Mouse (Mus musculus) forebrain, embryonic 12.5 days (tissue): ENCODE measurements around the gene Gnb1l. TPM values are rescaled to one million over a fixed set of nuclear protein-coding genes. Genes with fewer than 3 reads are reported as not detected.

ENCODE experiments used
- ATAC-seq: fragments of 200-750 bp; cut with Nextera tagmentation; 2 replicates; pipeline ENCODE4 v1.8.0; 2017; ENCODE audit warnings: moderate TSS enrichment; ENCODE audit not compliant: low FRiP score
- H3K27ac ChIP-seq: fragments of 300-500 bp; sonication (generic); 2 replicates; pipeline ENCODE4 v1.5.1; 2016; ENCODE audit warnings: mild to moderate bottlenecking
- H3K27me3 ChIP-seq: fragments of 300-500 bp; sonication (generic); 2 replicates; pipeline ENCODE4 v1.6.1; 2016; ENCODE audit warnings: mild to moderate bottlenecking
- H3K36me3 ChIP-seq: fragments of 300-500 bp; sonication (generic); replicated peaks from 2 replicates; pipeline ENCODE4 v1.6.1; 2016; ENCODE audit warnings: mild to moderate bottlenecking
- H3K4me1 ChIP-seq: fragments of 300-500 bp; sonication (generic); 2 replicates; pipeline ENCODE4 v1.6.1; 2016
- H3K4me2 ChIP-seq: fragments of 300-500 bp; sonication (generic); 2 replicates; pipeline ENCODE4 v1.6.1; 2016; ENCODE audit warnings: mild to moderate bottlenecking, moderate library complexity
- H3K4me3 ChIP-seq: fragments of 300-500 bp; sonication (generic); replicated peaks from 2 replicates; pipeline ENCODE4 v1.5.1; 2016; ENCODE audit warnings: mild to moderate bottlenecking
- H3K9ac ChIP-seq: fragments of 300-500 bp; sonication (generic); 2 replicates; pipeline ENCODE4 v1.6.1; 2016; ENCODE audit warnings: mild to moderate bottlenecking
- H3K9me3 ChIP-seq: fragments of 300-500 bp; sonication (generic); 2 replicates; pipeline ENCODE4 v1.6.1; 2016
- WGBS: fragments of 180-500 bp; shearing (Covaris S2); methylation state at CpG from one replicate; pipeline ENCODE4 v1.1.7; 2016; 5-methylcytosine and 5-hydroxymethylcytosine counted together
- polyA plus RNA-seq: library from polyadenylated mRNA; unstranded; fragments of >200 nt; fragmentation: Nextera tagmentation; extraction: Ambion mirVana; gene quantifications from 2 replicates; pipeline ENCODE4 v1.2.1, GENCODE M21; 2016

Gnb1l gene
- polyA plus RNA-seq, 1 experiment from 2014 or later = 14.7 TPM

GRCm38 (mm10) chr16:18556461-18556860 is 57.9 kb downstream of the Gnb1l start:
- Histone ChIP-seq H3K4me2 (no peak overlapping the region), H3K4me3 (no peak overlapping the region), H3K9me3 (no peaks in the 10 kb centered on the region), H3K4me1 (0 out of 2 replicates have a peak, but pooled peaks cover 4% of the 10 kb centered on the region), H3K27me3 (no peaks in the 10 kb centered on the region), H3K9ac (no peak overlapping the region), H3K36me3 (no peaks in the 10 kb centered on the region), H3K27ac (no peak overlapping the region)
- ATAC-seq = no peak
- 87% methylated on average over 3 of the region's 3 CpGs for WGBS

GRCm38 (mm10) chr16:18564472-18564871 is 66.0 kb downstream of the Gnb1l start:
- H3K27ac ChIP-seq = no peak overlapping the region
- no peaks in the 10 kb centered on the region for H3K4me1 ChIP-seq
- no peaks in the 10 kb centered on the region for H3K27me3 ChIP-seq
- no peak overlapping the region for H3K4me2 ChIP-seq
- no peak for ATAC-seq
- H3K9ac ChIP-seq = no peak overlapping the region
- no peaks in the 10 kb centered on the region for H3K9me3 ChIP-seq
- WGBS = 85% methylated on average over 2 of the region's 2 CpGs
- H3K36me3 ChIP-seq = no peaks in the 10 kb centered on the region
- H3K4me3 ChIP-seq = no peak overlapping the region

DNA sequence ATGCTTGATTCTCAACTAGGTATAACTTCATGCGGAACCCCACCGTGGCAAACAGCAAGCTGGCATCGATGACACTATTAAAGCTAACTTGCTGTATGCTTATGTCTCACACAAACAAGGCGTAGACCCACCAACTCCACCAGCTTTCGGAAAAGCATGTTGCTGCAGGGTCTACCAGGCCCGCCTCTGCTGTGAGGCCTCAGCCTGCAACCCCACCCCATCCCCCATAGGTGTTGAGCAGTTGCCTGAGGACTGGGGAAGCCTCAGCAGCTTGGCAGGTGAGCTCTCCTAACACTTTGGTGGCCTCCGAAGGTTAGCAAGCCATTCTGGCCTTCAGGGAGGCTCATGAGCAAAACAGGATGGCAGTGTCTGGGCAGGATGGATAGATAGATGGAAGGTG is 70.1 kb downstream of the Gnb1l start:
- Histone ChIP-seq H3K4me3 (no peak overlapping the region), H3K27me3 (no peaks in the 10 kb centered on the region), H3K9me3 (no peaks in the 10 kb centered on the region), H3K27ac (no peak overlapping the region), H3K4me1 (no peaks in the 10 kb centered on the region), H3K4me2 (no peak overlapping the region), H3K9ac (no peak overlapping the region), H3K36me3 (no peaks in the 10 kb centered on the region)
- ATAC-seq = no peak
- WGBS = 73% methylated on average over 7 of the region's 7 CpGs

DNA sequence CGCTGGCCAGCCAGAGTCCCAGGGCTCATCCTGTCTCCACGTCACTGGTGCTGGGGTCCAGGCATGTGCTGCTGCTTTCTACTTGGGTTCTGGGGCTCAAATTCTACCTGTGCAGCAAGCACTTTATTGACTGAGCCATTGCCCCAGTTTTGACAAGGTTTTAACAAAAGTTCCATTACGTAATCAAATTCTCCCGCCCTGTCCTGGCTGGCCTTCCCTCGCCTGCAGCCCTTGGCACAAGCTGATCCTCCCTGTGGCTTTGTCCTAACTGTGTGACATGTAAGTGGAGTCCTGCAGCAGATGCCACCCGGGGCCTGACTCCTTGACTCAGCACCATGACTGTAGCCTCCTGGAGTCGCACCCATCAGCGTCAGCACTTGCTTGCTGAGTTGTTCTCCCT is 75.7 kb downstream of the Gnb1l start:
- no peak overlapping the region for H3K4me3 ChIP-seq
- 77% methylated on average over 8 of the region's 8 CpGs for WGBS
- H3K9ac ChIP-seq = no peak overlapping the region
- H3K4me1 ChIP-seq = no peaks in the 10 kb centered on the region
- no peak overlapping the region for H3K4me2 ChIP-seq
- H3K27me3 ChIP-seq = peaks cover 25% of the 10 kb centered on the region
- no peaks in the 10 kb centered on the region for H3K36me3 ChIP-seq
- no peaks in the 10 kb centered on the region for H3K9me3 ChIP-seq
- H3K27ac ChIP-seq = no peak overlapping the region
- ATAC-seq = no peak

- H3K36me3 ChIP-seq = no peaks in the 10 kb centered on the region
- H3K4me2 ChIP-seq = no peak overlapping the region
- no peaks in the 10 kb centered on the region for H3K9me3 ChIP-seq
- H3K4me3 ChIP-seq = no peak overlapping the region
- H3K4me1 ChIP-seq = peaks cover 10% of the 10 kb centered on the region
- no peak for ATAC-seq
- no peak overlapping the region for H3K9ac ChIP-seq
- 35% methylated on average over 3 of the region's 3 CpGs for WGBS
- no peak overlapping the region for H3K27ac ChIP-seq
- peaks cover 54% of the 10 kb centered on the region for H3K27me3 ChIP-seq
Measured at GRCm38 (mm10) chr16:18577071-18577470, 78.6 kb downstream of the Gnb1l start.

- 4% methylated on average over 5 of the region's 5 CpGs for WGBS
- Histone ChIP-seq H3K36me3 (no peaks in the 10 kb centered on the region), H3K4me3 (no peak overlapping the region), H3K9ac (no peak overlapping the region), H3K9me3 (no peaks in the 10 kb centered on the region), H3K4me2 (no peak overlapping the region), H3K27ac (no peak overlapping the region), H3K4me1 (peaks cover 16% of the 10 kb centered on the region), H3K27me3 (peaks cover 60% of the 10 kb centered on the region)
- no peak for ATAC-seq
Measured at GRCm38 (mm10) chr16:18577599-18578160, 79.2 kb downstream of the Gnb1l start.

- no peak for ATAC-seq
- Histone ChIP-seq H3K27me3 (peaks cover 87% of the 10 kb centered on the region), H3K4me1 (peaks cover 17% of the 10 kb centered on the region), H3K4me3 (no peak overlapping the region), H3K4me2 (no peak overlapping the region), H3K9ac (no peak overlapping the region), H3K9me3 (no peaks in the 10 kb centered on the region), H3K36me3 (no peaks in the 10 kb centered on the region), H3K27ac (no peak overlapping the region)
- WGBS = 23% methylated on average over 2 of the region's 2 CpGs
Measured at GRCm38 (mm10) chr16:18580389-18580788, 81.9 kb downstream of the Gnb1l start.

DNA sequence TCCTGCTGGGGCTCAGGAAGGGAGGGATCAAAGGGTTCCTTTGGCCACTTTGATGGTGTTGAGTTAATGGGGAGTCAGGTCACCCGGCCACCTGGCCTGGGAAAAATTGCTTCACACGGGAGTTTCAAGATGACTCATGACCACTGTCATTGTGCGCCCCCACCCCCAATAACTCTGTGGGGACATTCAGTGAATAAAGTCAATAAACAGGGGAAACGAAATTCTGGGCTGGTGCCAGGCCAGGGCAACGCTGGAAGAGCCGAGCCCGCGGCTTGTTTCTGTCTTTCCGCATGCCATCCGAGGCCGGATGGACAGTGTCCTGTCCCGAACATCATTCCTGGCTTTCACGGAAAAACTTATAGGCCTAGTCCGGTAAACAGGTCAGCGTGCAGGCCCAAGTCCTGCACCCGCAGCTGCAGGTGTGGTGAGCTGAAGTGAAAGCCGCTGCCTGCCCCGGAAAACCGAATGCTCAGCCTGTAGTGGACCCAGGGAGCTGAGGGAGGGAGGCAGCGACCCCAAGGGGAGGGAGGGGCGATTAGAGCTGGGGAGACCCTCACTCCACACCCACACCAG is 82.6 kb downstream of the Gnb1l start:
- Histone ChIP-seq H3K4me3 (peak overlapping the region; percentile 38; the same call in 1 of the 2 replicates), H3K9me3 (no peaks in the 10 kb centered on the region), H3K36me3 (no peaks in the 10 kb centered on the region), H3K27ac (no peak overlapping the region), H3K4me1 (peaks cover 24% of the 10 kb centered on the region), H3K27me3 (peaks cover 94% of the 10 kb centered on the region), H3K4me2 (peak overlapping the region; percentile 52), H3K9ac (no peak overlapping the region)
- ATAC-seq = no peak
- WGBS = 3% methylated on average over 21 of the region's 21 CpGs

GRCm38 (mm10) chr16:18581623-18582205 is 83.2 kb downstream of the Gnb1l start:
- Histone ChIP-seq H3K4me2 (peak overlapping the region; percentile 52), H3K27me3 (peaks cover 96% of the 10 kb centered on the region), H3K4me1 (peaks cover 30% of the 10 kb centered on the region), H3K9ac (no peak overlapping the region), H3K27ac (no peak overlapping the region), H3K9me3 (no peaks in the 10 kb centered on the region), H3K36me3 (no peaks in the 10 kb centered on the region), H3K4me3 (peak overlapping the region; percentile 38)
- under 1% methylated on average over 64 of the region's 66 CpGs for WGBS
- 0 out of 2 replicates have a peak, but pooled peaks have one; percentile 23 for ATAC-seq

DNA sequence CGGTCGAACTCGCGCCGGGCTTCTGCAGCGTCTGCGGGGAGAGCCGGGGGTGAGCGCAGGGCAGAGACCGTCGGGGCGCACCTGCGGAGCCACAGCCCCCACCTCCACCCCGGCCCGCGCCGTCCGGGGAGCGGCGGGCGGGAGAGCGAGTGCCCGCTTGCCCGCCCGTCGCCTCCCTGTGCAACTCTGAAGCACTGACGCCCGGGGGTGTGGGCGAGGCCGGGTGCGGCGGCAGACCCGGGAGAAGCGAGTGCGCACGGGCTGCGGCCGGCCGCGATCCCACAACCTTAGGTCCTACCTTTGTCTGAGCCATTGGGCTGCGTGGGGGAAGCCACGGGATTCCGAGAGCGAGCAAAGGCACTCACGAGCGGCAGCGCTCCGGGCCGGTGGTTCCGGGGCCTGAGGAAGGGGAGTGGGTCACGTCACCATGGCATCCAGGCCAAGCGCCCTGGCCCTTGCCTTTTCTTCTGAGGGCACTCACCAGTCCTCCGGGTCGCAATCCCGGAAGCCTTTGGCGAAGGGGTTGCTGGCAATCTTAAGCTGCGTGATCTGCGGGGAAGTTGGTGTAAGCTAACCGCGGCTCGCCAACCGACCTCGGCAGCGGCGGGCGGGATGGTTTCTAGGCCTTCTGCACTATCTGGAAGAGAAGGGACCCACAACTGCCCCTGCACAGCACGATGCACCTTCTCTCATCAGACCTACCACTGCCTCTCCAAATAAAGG is 84.1 kb downstream of the Gnb1l start:
- ATAC-seq = no peak
- Histone ChIP-seq H3K4me3 (peak overlapping the region; percentile 38), H3K4me2 (peak overlapping the region; percentile 52), H3K9me3 (no peaks in the 10 kb centered on the region), H3K36me3 (no peaks in the 10 kb centered on the region), H3K27me3 (peaks cover 97% of the 10 kb centered on the region), H3K9ac (no peak overlapping the region), H3K27ac (no peak overlapping the region), H3K4me1 (peaks cover 33% of the 10 kb centered on the region)
- WGBS = 1% methylated on average over 56 of the region's 67 CpGs

- H3K27me3 ChIP-seq = peaks cover 97% of the 10 kb centered on the region
- no peaks in the 10 kb centered on the region for H3K9me3 ChIP-seq
- H3K4me1 ChIP-seq = peaks cover 38% of the 10 kb centered on the region
- no peak overlapping the region for H3K4me3 ChIP-seq
- 7% methylated on average over 10 of the region's 10 CpGs for WGBS
- no peak overlapping the region for H3K9ac ChIP-seq
- ATAC-seq = no peak
- no peak overlapping the region for H3K4me2 ChIP-seq
- no peaks in the 10 kb centered on the region for H3K36me3 ChIP-seq
- no peak overlapping the region for H3K27ac ChIP-seq
Measured at GRCm38 (mm10) chr16:18583169-18583568, 84.7 kb downstream of the Gnb1l start.

GRCm38 (mm10) chr16:18583673-18584357 is 85.3 kb downstream of the Gnb1l start:
- WGBS = 4% methylated on average over 10 of the region's 10 CpGs
- no peak for ATAC-seq
- Histone ChIP-seq H3K27me3 (peaks cover 97% of the 10 kb centered on the region), H3K4me2 (no peak overlapping the region), H3K9ac (no peak overlapping the region), H3K4me3 (no peak overlapping the region), H3K36me3 (no peaks in the 10 kb centered on the region), H3K4me1 (peaks cover 43% of the 10 kb centered on the region), H3K9me3 (no peaks in the 10 kb centered on the region), H3K27ac (no peak overlapping the region)
